Mouse (Mus musculus): ENCODE measurements around the gene Gm14151. TPM values are rescaled to one million over a fixed set of nuclear protein-coding genes. Genes with fewer than 3 reads are reported as not detected.
"Not testable (repeated sequence)": the region's sequence is repeated elsewhere in the genome, so short reads cannot be mapped to it uniquely, and the experiment has no call there.

Gm14151 gene
- polyA plus RNA-seq (2012; rRNA removed), result not detected in 2 replicates

DNA sequence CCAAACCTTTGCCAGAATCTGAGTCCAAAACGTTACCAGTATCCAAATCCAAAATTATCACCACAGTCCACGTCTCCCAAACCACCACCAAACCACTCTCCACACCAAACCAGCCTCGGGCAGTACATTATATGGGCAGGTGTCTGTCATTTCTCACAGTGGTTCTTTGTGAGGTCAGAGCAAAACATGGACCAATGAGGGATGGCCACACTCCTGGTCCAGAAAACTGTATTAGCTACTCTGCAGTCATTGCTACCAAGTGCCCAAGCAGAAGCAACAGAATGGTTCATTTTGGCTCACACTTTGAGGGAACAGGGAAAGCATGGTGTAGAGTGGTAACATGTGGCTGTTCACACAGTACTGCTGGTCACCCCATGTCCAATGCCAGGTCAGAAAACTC lies at the start of gene Gm14151:
Gm14151 (minus strand) TSS at position 101 of the 400 bp plus-strand sequence.
- DNase-seq (ENCODE audit: low spot score), result not testable (repeated sequence)

DNA sequence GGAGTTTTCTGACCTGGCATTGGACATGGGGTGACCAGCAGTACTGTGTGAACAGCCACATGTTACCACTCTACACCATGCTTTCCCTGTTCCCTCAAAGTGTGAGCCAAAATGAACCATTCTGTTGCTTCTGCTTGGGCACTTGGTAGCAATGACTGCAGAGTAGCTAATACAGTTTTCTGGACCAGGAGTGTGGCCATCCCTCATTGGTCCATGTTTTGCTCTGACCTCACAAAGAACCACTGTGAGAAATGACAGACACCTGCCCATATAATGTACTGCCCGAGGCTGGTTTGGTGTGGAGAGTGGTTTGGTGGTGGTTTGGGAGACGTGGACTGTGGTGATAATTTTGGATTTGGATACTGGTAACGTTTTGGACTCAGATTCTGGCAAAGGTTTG lies 5.8 kb upstream of the Gm14151 start, which contains the start of gene Gm14147:
Gm14147 (plus strand) TSS at position 301 of the 400 bp plus-strand sequence.
- not testable (repeated sequence) for DNase-seq (ENCODE audit: low spot score)

DNA sequence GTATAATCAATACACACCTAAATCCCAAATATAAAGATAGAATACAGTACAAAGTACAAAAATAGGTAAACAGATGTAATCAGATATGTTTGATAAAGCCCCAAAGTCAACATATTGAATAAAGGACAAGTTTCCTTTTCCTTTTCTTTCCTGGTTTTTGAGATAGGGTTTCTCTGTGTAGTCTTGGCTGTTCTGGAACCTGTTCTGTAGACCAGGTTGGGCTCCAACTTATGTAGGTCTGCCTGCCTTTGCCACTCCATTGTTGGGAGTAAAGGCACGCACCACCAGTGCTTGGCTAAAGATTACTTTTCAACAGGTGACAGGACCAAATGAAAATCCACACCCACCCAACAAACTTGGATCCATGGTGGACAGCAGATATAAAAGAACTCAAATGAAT lies 35.5 kb downstream of the Gm14151 start:
- DNase-seq (ENCODE audit: low spot score), result no peak

DNA sequence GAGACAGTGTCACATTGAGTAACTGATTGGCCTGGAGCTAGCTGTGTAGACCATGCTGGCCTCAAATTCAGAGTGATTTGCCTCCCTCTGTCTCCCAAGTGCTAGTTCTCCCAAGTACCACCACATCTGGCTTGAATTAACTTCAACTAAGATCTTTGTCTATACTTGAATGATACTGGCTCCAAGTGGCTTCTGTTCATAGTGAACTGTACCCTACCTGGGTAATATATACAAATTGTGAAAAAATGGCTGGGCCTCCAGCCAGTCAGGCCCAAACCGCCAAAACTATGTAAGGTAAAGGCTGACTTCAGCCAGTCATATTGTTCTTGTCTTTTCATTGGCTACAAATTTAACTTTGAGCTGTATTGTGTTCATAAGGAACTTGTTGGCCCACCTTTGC lies 51.7 kb downstream of the Gm14151 start:
- DNase-seq (ENCODE audit: low spot score), result no peak

DNA sequence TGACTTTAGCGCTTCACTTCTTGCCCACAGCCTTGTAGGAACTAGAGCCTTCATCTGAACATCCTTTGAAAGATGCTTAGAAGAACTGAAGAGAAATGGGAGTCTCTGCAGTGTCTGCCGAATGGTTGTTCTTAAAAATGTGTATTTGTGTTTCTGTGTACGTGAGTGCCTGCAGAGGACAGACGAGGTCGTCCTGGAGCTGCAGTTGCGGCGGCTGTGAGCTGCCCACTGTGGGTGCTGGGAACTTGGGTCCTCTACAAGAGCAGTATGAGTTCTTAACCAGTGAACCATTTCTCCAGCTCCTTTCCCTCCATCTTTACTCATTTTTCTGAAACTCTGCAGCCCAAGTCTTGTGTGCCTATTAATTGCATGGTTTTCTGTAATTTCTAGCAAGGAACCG lies 52.4 kb downstream of the Gm14151 start:
- no peak for DNase-seq (ENCODE audit: low spot score)

DNA sequence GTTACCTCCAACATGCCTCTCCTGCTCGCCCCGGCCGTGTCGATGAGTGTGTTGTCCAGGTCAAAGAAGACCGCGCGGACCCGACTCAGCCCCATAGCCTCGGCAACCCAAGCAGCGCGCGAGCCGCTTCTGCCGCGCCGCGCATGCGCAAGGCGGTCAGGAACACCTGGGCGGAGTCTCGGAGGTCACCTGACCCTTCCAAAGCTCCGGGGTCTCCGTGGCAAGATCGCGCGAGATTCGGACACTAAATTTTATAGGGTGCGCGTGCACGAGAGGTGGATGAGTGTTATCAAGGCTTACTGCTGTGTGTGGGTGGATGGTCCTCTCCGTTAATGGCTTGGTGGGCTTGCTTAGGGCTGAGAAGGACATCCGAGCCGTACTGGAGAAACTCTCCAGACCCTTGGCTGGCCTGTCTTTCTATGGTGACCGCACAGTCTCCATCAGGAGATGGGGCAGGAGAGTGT lies 52.9 kb downstream of the Gm14151 start, which contains the start of the genes Ninl and Nanp:
Ninl (minus strand) TSS at position 151 of the 464 bp plus-strand sequence.
Nanp (minus strand) TSS at position 167 of the 464 bp plus-strand sequence.
- DNase-seq (ENCODE audit: low spot score), result peak; percentile 87

DNA sequence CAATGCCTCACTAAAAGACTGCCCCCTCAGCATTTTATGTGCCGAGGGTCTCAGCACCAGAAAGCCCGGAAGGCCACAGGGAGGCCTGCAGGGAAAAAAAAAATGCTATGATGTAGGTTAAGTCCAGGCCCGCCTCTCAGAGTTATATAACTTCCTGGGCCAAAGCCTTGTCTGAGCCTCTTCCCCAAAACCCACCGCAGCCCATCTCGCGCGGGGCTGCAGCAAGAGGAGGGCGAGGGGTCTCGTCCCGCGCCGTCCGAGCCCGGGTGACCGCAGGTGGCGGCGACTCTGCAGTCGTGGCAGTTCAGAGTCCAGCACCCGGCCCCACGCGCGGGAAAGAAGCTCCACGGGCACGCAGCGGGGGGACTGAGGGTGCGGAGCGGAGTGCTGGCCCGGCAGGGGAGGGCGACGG lies 53.3 kb downstream of the Gm14151 start:
- DNase-seq (ENCODE audit: low spot score), result no peak

DNA sequence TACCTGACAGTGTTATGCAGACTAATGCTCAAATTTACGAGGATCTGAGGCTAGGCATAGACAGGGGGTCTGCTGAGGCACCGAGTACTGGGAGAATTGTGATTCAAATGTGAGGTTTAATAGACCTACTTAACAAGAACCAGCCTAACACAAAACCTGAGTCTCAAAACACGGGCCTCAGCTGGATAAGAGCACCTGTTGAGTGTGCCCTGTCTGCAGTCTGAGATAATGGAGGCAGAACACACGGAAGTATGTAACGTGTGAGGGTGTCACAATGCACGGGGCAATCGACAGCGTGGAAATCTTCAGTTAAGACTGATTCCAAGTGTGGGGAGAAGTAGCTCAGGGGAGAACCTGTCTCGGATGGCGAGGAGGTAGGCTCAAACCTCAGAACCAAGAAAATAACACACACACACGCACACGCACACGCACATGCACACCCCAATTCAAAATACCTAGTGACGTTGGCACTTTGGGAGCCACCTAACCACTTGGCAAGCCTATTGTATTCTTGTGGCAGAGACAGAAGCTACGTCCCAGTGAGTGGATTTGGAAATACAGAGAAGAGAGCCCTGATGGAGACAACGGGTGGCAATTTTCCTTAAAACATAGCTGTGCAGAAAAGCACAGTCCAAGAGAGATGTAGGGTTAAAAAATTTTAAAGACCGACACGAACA lies 54.1 kb downstream of the Gm14151 start:
- no peak for DNase-seq (ENCODE audit: low spot score)

DNA sequence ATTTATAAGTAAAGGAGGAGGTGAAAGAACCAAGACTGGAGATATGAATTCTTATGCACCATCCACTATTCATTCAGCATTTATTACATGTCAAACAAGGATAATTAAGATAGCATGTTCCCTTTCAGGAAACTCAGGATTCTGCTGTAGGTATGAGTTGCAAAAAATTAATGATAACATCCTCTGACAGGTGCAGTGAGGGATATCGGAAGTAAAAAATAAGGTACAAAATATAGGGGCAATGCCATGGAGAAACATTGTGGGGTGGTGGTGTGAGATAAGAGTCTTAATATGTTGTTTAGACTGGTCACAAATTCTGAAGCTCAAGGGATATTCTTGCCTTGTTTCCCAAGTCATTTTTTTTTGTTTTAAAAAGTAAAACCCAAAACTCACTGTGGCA lies 54.9 kb downstream of the Gm14151 start:
- DNase-seq (ENCODE audit: low spot score), result no peak

Other genes starting within 250 kb of the Gm14151 start
- 204 and 249 TPM in 2 replicates for gene Abhd12, start 187.6 kb downstream of the Gm14151 start, polyA plus RNA-seq (2012; rRNA removed)
- 2.6 and 4.3 TPM in 2 replicates for gene Gins1, start 186.9 kb downstream of the Gm14151 start, polyA plus RNA-seq (2012; rRNA removed)
- gene Ninl, start 53.0 kb downstream of the Gm14151 start, polyA plus RNA-seq (2012; rRNA removed), result 6.5 and 6.7 TPM in 2 replicates
- gene Nanp, start 53.0 kb downstream of the Gm14151 start, polyA plus RNA-seq (2012; rRNA removed), result 11.5 and 15.2 TPM in 2 replicates
- not detected in 2 replicates for gene Gm14147, start 5.9 kb upstream of the Gm14151 start, polyA plus RNA-seq (2012; rRNA removed)

All from urinary bladder, adult 2 months (tissue).